Mouse (Mus musculus): ENCODE results near the gene Foxj3. TPM values are rescaled to one million over a fixed set of nuclear protein-coding genes. Genes with fewer than 3 reads are reported as not detected.

Foxj3 gene
- polyA plus RNA-seq, 1 experiment: 9.3 TPM

GRCm38 (mm10) chr4:119666116-119666515 lies 129.3 kb downstream of the Foxj3 start:
- H3K36me3 ChIP-seq (ENCODE audit: control insufficient read depth, insufficient read depth): no peaks in the 10 kb centered on the region
- H3K27me3 ChIP-seq (ENCODE audit: control insufficient read depth, insufficient read depth, insufficient read length): peaks cover 16% of the 10 kb centered on the region
- H3K4me3 ChIP-seq (ENCODE audit: insufficient read depth, poor library complexity, severe bottlenecking): no peak overlapping the region
- TF ChIP-seq USF1 (IDR thresholded peaks at IDR 0.05; ENCODE audit: low read depth) (no peak), CTCF (IDR thresholded peaks at IDR 0.05; ENCODE audit: control insufficient read depth, insufficient read depth, insufficient read length) (no peak), FOSL1 (IDR thresholded peaks at IDR 0.05; ENCODE audit: insufficient read depth, low read length, poor library complexity, severe bottlenecking) (no peak), MYOG (IDR thresholded peaks at IDR 0.05; ENCODE audit: control insufficient read depth, extremely low read depth, insufficient read length) (no peak), MYOD1 (IDR thresholded peaks at IDR 0.05; ENCODE audit: control insufficient read depth, insufficient read length, low read depth) (no peak), CEBPB (IDR thresholded peaks at IDR 0.05; ENCODE audit: low read depth) (no peak), MAX (IDR thresholded peaks at IDR 0.05) (no peak)
- no peak overlapping the region for H3ac ChIP-seq (ENCODE audit: control insufficient read depth, insufficient read length, low read depth)
- H3K79me3 ChIP-seq (ENCODE audit: low read depth): no peaks in the 10 kb centered on the region
- H3K79me2 ChIP-seq (ENCODE audit: control insufficient read depth, insufficient read depth): no peaks in the 10 kb centered on the region

- peaks cover 28% of the 10 kb centered on the region for H3K27me3 ChIP-seq (ENCODE audit: control insufficient read depth, insufficient read depth, insufficient read length)
- H3K79me3 ChIP-seq (ENCODE audit: low read depth): no peaks in the 10 kb centered on the region
- peak; percentile 77 for TF ChIP-seq CTCF (IDR thresholded peaks at IDR 0.05; ENCODE audit: control insufficient read depth, insufficient read depth, insufficient read length)
- no peak for TF ChIP-seq MAX (IDR thresholded peaks at IDR 0.05)
- H3K79me2 ChIP-seq (ENCODE audit: control insufficient read depth, insufficient read depth): no peaks in the 10 kb centered on the region
- H3K4me3 ChIP-seq (ENCODE audit: insufficient read depth, poor library complexity, severe bottlenecking): no peak overlapping the region
- H3K36me3 ChIP-seq (ENCODE audit: control insufficient read depth, insufficient read depth): no peaks in the 10 kb centered on the region
- no peak overlapping the region for H3ac ChIP-seq (ENCODE audit: control insufficient read depth, insufficient read length, low read depth)
These were observed 130.7 kb downstream of the Foxj3 start for GRCm38 (mm10) chr4:119667454-119667853.

- Histone ChIP-seq H3ac (ENCODE audit: control insufficient read depth, insufficient read length, low read depth) (no peak overlapping the region), H3K79me2 (ENCODE audit: control insufficient read depth, insufficient read depth) (no peaks in the 10 kb centered on the region), H3K4me3 (ENCODE audit: insufficient read depth, poor library complexity, severe bottlenecking) (no peak overlapping the region), H3K27me3 (ENCODE audit: control insufficient read depth, insufficient read depth, insufficient read length) (peaks cover 31% of the 10 kb centered on the region), H3K79me3 (ENCODE audit: low read depth) (no peaks in the 10 kb centered on the region), H3K36me3 (ENCODE audit: control insufficient read depth, insufficient read depth) (no peaks in the 10 kb centered on the region)
- TF ChIP-seq MYOG (IDR thresholded peaks at IDR 0.05; ENCODE audit: control insufficient read depth, extremely low read depth, insufficient read length) (no peak), CTCF (IDR thresholded peaks at IDR 0.05; ENCODE audit: control insufficient read depth, insufficient read depth, insufficient read length) (no peak)
These were observed 131.4 kb downstream of the Foxj3 start for GRCm38 (mm10) chr4:119668185-119668584.

DNA sequence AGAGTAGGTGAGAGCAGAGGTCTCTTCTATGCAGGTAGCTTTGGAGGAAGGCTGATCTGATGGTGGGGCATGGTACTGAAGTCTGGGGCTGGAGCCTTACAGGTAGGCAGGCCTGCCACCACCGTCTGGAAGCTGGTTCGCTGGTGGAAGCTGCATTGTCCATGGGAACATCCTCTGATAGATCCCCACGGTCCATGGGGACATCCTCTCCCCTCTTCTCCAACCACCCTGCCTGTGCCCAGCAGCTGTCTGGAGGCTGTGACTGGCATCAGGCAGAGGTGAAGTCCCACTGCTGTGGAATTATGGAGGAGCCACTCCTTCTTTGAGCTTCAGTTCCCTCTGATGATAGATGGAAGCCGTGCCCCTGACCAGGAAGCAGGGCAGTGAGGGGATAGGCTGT lies 131.8 kb downstream of the Foxj3 start:
- Histone ChIP-seq H3K79me2 (ENCODE audit: control insufficient read depth, insufficient read depth) (no peaks in the 10 kb centered on the region), H3K4me3 (ENCODE audit: insufficient read depth, poor library complexity, severe bottlenecking) (no peak overlapping the region), H3K36me3 (ENCODE audit: control insufficient read depth, insufficient read depth) (no peaks in the 10 kb centered on the region), H3K27me3 (ENCODE audit: control insufficient read depth, insufficient read depth, insufficient read length) (peaks cover 33% of the 10 kb centered on the region), H3ac (ENCODE audit: control insufficient read depth, insufficient read length, low read depth) (no peak overlapping the region), H3K79me3 (ENCODE audit: low read depth) (no peaks in the 10 kb centered on the region)
- no peak for TF ChIP-seq USF1 (IDR thresholded peaks at IDR 0.05; ENCODE audit: low read depth)
- no peak for TF ChIP-seq MYOG (IDR thresholded peaks at IDR 0.05; ENCODE audit: control insufficient read depth, extremely low read depth, insufficient read length)
- no peak for TF ChIP-seq MAX (IDR thresholded peaks at IDR 0.05)

GRCm38 (mm10) chr4:119669356-119670209 lies 132.8 kb downstream of the Foxj3 start:
- no peaks in the 10 kb centered on the region for H3K79me3 ChIP-seq (ENCODE audit: low read depth)
- no peaks in the 10 kb centered on the region for H3K36me3 ChIP-seq (ENCODE audit: control insufficient read depth, insufficient read depth)
- peaks cover 36% of the 10 kb centered on the region for H3K27me3 ChIP-seq (ENCODE audit: control insufficient read depth, insufficient read depth, insufficient read length)
- H3K4me3 ChIP-seq (ENCODE audit: insufficient read depth, poor library complexity, severe bottlenecking): no peak overlapping the region
- TF ChIP-seq USF1 (IDR thresholded peaks at IDR 0.05; ENCODE audit: low read depth) (no peak), MYOG (IDR thresholded peaks at IDR 0.05; ENCODE audit: control insufficient read depth, extremely low read depth, insufficient read length) (no peak), MAX (IDR thresholded peaks at IDR 0.05) (no peak), FOSL1 (IDR thresholded peaks at IDR 0.05; ENCODE audit: insufficient read depth, low read length, poor library complexity, severe bottlenecking) (no peak)
- H3K79me2 ChIP-seq (ENCODE audit: control insufficient read depth, insufficient read depth): no peaks in the 10 kb centered on the region
- H3ac ChIP-seq (ENCODE audit: control insufficient read depth, insufficient read length, low read depth): no peak overlapping the region

GRCm38 (mm10) chr4:119670210-119670555 lies 133.4 kb downstream of the Foxj3 start:
- Histone ChIP-seq H3K79me3 (ENCODE audit: low read depth) (no peaks in the 10 kb centered on the region), H3K4me3 (ENCODE audit: insufficient read depth, poor library complexity, severe bottlenecking) (no peak overlapping the region), H3ac (ENCODE audit: control insufficient read depth, insufficient read length, low read depth) (no peak overlapping the region), H3K79me2 (ENCODE audit: control insufficient read depth, insufficient read depth) (no peaks in the 10 kb centered on the region), H3K27me3 (ENCODE audit: control insufficient read depth, insufficient read depth, insufficient read length) (peaks cover 36% of the 10 kb centered on the region), H3K36me3 (ENCODE audit: control insufficient read depth, insufficient read depth) (no peaks in the 10 kb centered on the region)
- TF ChIP-seq MAX (IDR thresholded peaks at IDR 0.05) (no peak), MYOG (IDR thresholded peaks at IDR 0.05; ENCODE audit: control insufficient read depth, extremely low read depth, insufficient read length) (no peak), CTCF (IDR thresholded peaks at IDR 0.05; ENCODE audit: control insufficient read depth, insufficient read depth, insufficient read length) (no peak), MYOD1 (IDR thresholded peaks at IDR 0.05; ENCODE audit: control insufficient read depth, insufficient read length, low read depth) (no peak), FOSL1 (IDR thresholded peaks at IDR 0.05; ENCODE audit: insufficient read depth, low read length, poor library complexity, severe bottlenecking) (no peak), USF1 (IDR thresholded peaks at IDR 0.05; ENCODE audit: low read depth) (no peak), CEBPB (IDR thresholded peaks at IDR 0.05; ENCODE audit: low read depth) (no peak)

Data from C2C12 (cell line).